Mouse (Mus musculus): Measurements from ENCODE around the gene Stmn1.

Gene Stmn1

DNA sequence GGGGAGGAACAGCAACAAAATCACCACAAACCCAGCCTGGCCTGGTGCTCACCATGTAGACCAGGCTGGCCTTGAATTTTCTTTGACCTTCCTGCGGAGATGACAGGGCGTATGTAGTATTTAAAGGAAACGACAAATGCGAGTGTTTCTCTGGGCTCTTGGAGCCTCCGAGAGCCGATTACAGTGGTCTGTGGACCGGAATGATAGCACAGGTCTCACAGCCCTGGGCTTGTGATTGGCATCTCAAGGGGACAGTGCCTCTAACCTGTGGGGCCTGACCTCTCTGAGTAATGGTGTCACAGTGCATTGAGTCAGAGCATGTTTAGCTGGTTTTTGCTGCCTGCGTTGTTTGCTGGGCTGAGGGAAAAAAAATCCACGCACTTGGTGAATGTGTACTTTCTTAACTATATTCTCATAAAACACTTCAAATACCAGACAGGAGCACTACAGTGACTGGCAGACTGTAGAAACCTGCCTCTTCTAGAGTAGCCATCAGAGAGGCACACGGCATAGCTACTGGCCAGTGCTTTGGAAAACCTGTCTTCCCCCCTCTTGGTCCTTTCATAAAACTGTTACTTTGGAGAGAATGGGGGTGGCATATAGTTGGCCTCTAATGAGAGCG lies 46.3 kb downstream of the Stmn1 start:
- no peak for DNase-seq (ENCODE audit: low spot score in 2 of 2)

DNA sequence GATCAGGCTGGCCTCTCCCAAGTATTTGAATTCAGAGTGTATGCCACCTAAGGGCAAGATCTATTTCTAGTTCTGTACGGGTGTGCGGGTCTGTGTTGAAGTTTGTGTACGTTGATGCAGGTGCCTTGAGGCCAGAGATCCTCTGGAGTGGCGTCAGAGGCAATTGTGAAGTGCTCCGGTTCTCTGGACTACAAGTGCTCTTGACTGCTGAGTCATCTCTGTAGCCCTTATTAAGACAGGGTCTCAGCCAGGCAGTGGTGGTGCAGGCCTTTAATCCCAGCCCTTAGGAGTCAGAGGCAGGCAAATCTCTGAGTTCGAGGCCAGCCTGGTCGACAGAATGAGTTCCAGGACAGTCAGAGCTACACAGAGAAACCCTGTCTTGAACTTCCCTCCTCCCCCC lies 47.5 kb downstream of the Stmn1 start:
- no peak for DNase-seq (ENCODE audit: low spot score in 2 of 2)

DNA sequence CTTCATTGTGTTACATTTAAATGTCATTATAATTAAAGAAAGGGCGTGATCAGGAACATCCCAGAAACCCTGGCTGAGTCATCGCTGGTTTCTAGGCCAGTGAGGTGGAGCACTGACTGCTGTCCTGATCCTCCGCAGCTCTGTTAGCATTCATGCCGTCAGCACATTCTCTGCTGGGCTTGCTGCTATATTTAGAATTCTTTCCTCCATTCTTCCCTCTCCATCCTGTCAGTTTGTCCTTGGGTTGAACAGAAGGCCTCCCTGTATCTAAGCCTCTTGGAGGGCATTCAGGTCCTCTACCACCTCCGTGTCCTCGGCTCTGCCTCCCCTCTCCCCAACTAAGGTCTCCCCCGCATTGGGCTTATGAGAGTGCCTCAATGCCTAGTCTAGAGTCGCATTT lies 48.9 kb downstream of the Stmn1 start:
- DNase-seq (ENCODE audit: low spot score in 2 of 2), result no peak

DNA sequence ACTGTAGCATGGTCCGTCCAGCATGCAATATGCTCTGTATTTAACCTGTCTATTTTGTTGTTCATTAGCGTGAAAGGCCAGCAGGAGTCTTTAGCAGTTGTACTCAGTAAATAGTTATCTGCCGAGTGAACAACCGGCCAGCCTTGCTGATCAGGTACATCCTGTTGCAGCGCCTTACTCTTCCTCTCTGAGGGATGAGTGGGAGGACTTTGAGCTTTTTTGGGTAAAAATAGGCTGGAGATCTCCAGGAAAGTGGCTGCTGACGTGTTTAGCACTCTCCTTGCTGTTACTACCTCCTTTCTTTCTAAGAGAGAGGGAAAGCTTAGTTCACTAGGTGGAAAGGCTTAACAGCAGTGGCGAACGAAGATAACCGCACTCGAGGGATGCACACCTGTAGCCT lies 49.6 kb downstream of the Stmn1 start:
- no peak for DNase-seq (ENCODE audit: low spot score in 2 of 2)

DNA sequence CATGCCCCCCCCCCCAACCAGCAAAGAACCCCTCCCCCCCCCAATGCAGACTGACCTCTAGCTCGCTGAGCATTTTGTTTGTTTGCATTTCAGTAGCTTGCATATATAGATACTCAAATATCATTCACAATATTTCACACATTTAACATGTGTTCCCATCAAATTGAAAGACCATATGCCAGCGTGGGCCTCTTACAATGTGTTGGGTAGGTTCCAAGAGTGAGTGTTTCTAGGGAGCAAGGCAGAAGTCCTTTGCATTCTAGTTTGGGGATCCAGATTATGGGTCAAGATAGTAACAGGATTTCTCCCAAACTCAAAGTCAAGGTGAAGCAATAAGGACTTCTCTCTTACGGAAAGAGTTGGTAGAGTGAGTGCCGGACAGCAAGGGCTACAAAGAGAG lies 50.4 kb downstream of the Stmn1 start:
- DNase-seq (ENCODE audit: low spot score in 2 of 2), result no peak

DNA sequence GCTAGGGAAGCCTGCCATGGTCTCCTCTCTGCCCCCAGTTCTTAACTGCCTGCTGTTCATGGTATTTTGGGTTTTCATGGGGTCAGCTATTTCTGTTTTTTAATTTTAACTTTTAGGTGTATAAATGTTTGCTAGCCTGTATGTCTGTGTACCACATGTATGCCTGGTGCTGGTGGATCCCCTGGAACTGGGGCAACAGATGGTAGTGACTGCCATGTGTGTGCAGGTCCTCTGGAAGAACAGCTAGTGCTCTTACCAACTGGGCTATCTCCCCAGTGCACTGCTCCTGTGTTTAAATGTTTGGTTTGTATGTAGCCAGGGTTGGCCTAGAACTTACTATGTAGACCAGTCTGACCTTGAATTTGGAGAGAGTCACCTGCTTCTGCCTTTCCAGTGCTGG lies 51.2 kb downstream of the Stmn1 start:
- DNase-seq (ENCODE audit: low spot score in 2 of 2), result no peak
